Mouse (Mus musculus): ENCODE results near the gene Dvl2. TPM values are rescaled to one million over a fixed set of nuclear protein-coding genes. Genes with fewer than 3 reads are reported as not detected.

Dvl2 gene
- polyA plus RNA-seq, 1 experiment = 28.6 TPM

DNA sequence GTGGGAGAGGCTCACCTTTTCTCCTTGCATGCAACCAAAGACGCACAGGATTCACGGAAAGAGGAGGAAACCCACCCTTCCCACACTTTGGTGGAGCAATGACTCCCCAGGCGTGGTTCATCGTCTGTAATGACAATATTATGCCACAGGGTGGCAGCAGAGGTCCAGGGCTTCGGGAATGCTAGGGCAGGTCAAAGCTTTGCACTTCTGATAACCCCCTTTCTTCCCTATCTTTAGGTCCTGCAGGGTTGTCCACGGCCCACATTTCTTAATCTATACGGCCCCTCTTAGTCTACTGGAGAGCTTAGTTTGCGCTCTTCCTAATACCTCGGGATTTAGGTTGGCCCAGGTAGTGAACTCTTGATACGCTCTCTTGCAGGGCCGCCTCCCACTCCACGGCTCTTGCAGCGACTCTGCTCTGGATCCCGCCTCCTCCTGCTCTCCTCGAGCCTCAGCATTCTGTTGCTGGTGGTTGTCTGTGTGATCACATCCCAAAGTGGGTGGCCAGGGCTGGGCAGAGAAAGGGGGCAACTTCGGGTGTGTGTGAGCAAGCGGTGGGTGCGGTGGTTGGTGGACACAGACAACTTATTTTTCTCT is 55.3 kb downstream of the Dvl2 start:
- Histone ChIP-seq H3K36me3 (replicated peaks; ENCODE audit: low read length) (no peaks in the 10 kb centered on the region), H3K4me3 (replicated peaks) (no peak overlapping the region), H3K27me3 (replicated peaks) (peaks cover 71% of the 10 kb centered on the region), H3K9me3 (no peaks in the 10 kb centered on the region), H3K4me1 (peaks cover 4% of the 10 kb centered on the region)
- TF ChIP-seq FLI1 (IDR thresholded peaks at IDR 0.05; ENCODE audit: low read length) (no peak), GATA1 (IDR thresholded peaks at IDR 0.05; ENCODE audit: borderline replicate concordance, low read length) (no peak)

GRCm38 (mm10) chr11:70057805-70058204 is 57.4 kb downstream of the Dvl2 start:
- Histone ChIP-seq H3K4me1 (peaks cover 4% of the 10 kb centered on the region), H3K9me3 (peaks cover 4% of the 10 kb centered on the region; the same call in 1 of the 2 replicates), H3K27me3 (replicated peaks) (peaks cover 60% of the 10 kb centered on the region), H3K4me3 (replicated peaks) (no peak overlapping the region), H3K36me3 (replicated peaks; ENCODE audit: low read length) (no peaks in the 10 kb centered on the region)
- TF ChIP-seq GATA1 (IDR thresholded peaks at IDR 0.05; ENCODE audit: borderline replicate concordance, low read length) = no peak
- TF ChIP-seq FLI1 (IDR thresholded peaks at IDR 0.05; ENCODE audit: low read length) = no peak

- Histone ChIP-seq H3K9me3 (peaks cover 9% of the 10 kb centered on the region; the same call in 1 of the 2 replicates), H3K27me3 (replicated peaks) (peaks cover 42% of the 10 kb centered on the region), H3K36me3 (replicated peaks; ENCODE audit: low read length) (no peaks in the 10 kb centered on the region), H3K4me3 (replicated peaks) (no peak overlapping the region), H3K4me1 (peaks cover 4% of the 10 kb centered on the region)
- no peak for TF ChIP-seq GATA1 (IDR thresholded peaks at IDR 0.05; ENCODE audit: borderline replicate concordance, low read length)
- no peak for TF ChIP-seq FLI1 (IDR thresholded peaks at IDR 0.05; ENCODE audit: low read length)
Observed at GRCm38 (mm10) chr11:70059930-70060329, 59.5 kb downstream of the Dvl2 start.

Other genes starting within 250 kb of the Dvl2 start
- 36.5 and 129 TPM in 2 replicates for gene Polr2a, start 242.0 kb upstream of the Dvl2 start, polyA plus RNA-seq (2012; ENCODE audit: insufficient read depth, low replicate concordance)
- not detected in 2 replicates for gene Slc35g3, start 238.6 kb upstream of the Dvl2 start, polyA plus RNA-seq (2012; ENCODE audit: insufficient read depth, low replicate concordance)
- gene Zbtb4, start 234.7 kb upstream of the Dvl2 start, polyA plus RNA-seq (2012; ENCODE audit: insufficient read depth, low replicate concordance) = 1.9 and 3.9 TPM in 2 replicates
- not detected in 2 replicates for gene Chrnb1, start 204.7 kb upstream of the Dvl2 start, polyA plus RNA-seq (2012; ENCODE audit: insufficient read depth, low replicate concordance)
- 0.64 TPM in 1 of 2 replicates, not detected in the other for gene Fgf11, start 198.7 kb upstream of the Dvl2 start, polyA plus RNA-seq (2012; ENCODE audit: insufficient read depth, low replicate concordance)
- not detected in 2 replicates for gene Tmem102, start 195.0 kb upstream of the Dvl2 start, polyA plus RNA-seq (2012; ENCODE audit: insufficient read depth, low replicate concordance)
- gene Gm39566, start 185.3 kb upstream of the Dvl2 start, polyA plus RNA-seq (2012; ENCODE audit: insufficient read depth, low replicate concordance) = not detected in 2 replicates
- gene Spem2, start 182.1 kb upstream of the Dvl2 start, polyA plus RNA-seq (2012; ENCODE audit: insufficient read depth, low replicate concordance) = not detected in 2 replicates
- not detected in 2 replicates for gene Spem1, start 178.4 kb upstream of the Dvl2 start, polyA plus RNA-seq (2012; ENCODE audit: insufficient read depth, low replicate concordance)
- gene Nlgn2, start 162.8 kb upstream of the Dvl2 start, polyA plus RNA-seq (2012; ENCODE audit: insufficient read depth, low replicate concordance) = 4.9 and 17.7 TPM in 2 replicates
- 742 and 1,105 TPM in 2 replicates for gene Tmem256, start 162.1 kb upstream of the Dvl2 start, polyA plus RNA-seq (2012; ENCODE audit: insufficient read depth, low replicate concordance)
- 41.3 and 79.4 TPM in 2 replicates for gene Plscr3, start 154.2 kb upstream of the Dvl2 start, polyA plus RNA-seq (2012; ENCODE audit: insufficient read depth, low replicate concordance)
- not detected in 2 replicates for gene Tnk1, start 141.9 kb upstream of the Dvl2 start, polyA plus RNA-seq (2012; ENCODE audit: insufficient read depth, low replicate concordance)
- gene Tmem95, start 122.6 kb upstream of the Dvl2 start, polyA plus RNA-seq (2012; ENCODE audit: insufficient read depth, low replicate concordance) = not detected in 2 replicates
- gene Kctd11, start 119.2 kb upstream of the Dvl2 start, polyA plus RNA-seq (2012; ENCODE audit: insufficient read depth, low replicate concordance) = 0.98 TPM in 1 of 2 replicates, not detected in the other
- 47.6 and 58.4 TPM in 2 replicates for gene Acap1, start 105.1 kb upstream of the Dvl2 start, polyA plus RNA-seq (2012; ENCODE audit: insufficient read depth, low replicate concordance)
- 0.25 TPM in 1 of 2 replicates, not detected in the other for gene 2810408A11Rik, start 99.6 kb upstream of the Dvl2 start, polyA plus RNA-seq (2012; ENCODE audit: insufficient read depth, low replicate concordance)
- 17.6 and 26.8 TPM in 2 replicates for gene Neurl4, start 99.5 kb upstream of the Dvl2 start, polyA plus RNA-seq (2012; ENCODE audit: insufficient read depth, low replicate concordance)
- gene Gps2, start 86.7 kb upstream of the Dvl2 start, polyA plus RNA-seq (2012; ENCODE audit: insufficient read depth, low replicate concordance) = 116 and 124 TPM in 2 replicates
- gene Eif5a, start 78.6 kb upstream of the Dvl2 start, polyA plus RNA-seq (2012; ENCODE audit: insufficient read depth, low replicate concordance) = 2,079 and 2,119 TPM in 2 replicates
- gene Ybx2, start 64.8 kb upstream of the Dvl2 start, polyA plus RNA-seq (2012; ENCODE audit: insufficient read depth, low replicate concordance) = 0.75 TPM in 1 of 2 replicates, not detected in the other
- not detected in 2 replicates for gene Slc2a4, start 52.4 kb upstream of the Dvl2 start, polyA plus RNA-seq (2012; ENCODE audit: insufficient read depth, low replicate concordance)
- not detected in 2 replicates for gene Cldn7, start 35.8 kb upstream of the Dvl2 start, polyA plus RNA-seq (2012; ENCODE audit: insufficient read depth, low replicate concordance)
- 289 and 291 TPM in 2 replicates for gene Ctdnep1, start 19.4 kb upstream of the Dvl2 start, polyA plus RNA-seq (2012; ENCODE audit: insufficient read depth, low replicate concordance)
- 11.0 TPM in 1 of 2 replicates, not detected in the other for gene Elp5, start 18.1 kb upstream of the Dvl2 start, polyA plus RNA-seq (2012; ENCODE audit: insufficient read depth, low replicate concordance)
- 495 and 977 TPM in 2 replicates for gene Gabarap, start 9.5 kb upstream of the Dvl2 start, polyA plus RNA-seq (2012; ENCODE audit: insufficient read depth, low replicate concordance)
- 24.1 and 85.6 TPM in 2 replicates for gene Phf23, start 4.8 kb upstream of the Dvl2 start, polyA plus RNA-seq (2012; ENCODE audit: insufficient read depth, low replicate concordance)
- 12.7 and 34.2 TPM in 2 replicates for gene Acadvl, start 14.8 kb downstream of the Dvl2 start, polyA plus RNA-seq (2012; ENCODE audit: insufficient read depth, low replicate concordance)
- gene Dlg4, start 16.3 kb downstream of the Dvl2 start, polyA plus RNA-seq (2012; ENCODE audit: insufficient read depth, low replicate concordance) = 16.1 and 22.0 TPM in 2 replicates
- 0.36 TPM in 1 of 2 replicates, not detected in the other for gene Asgr1, start 53.5 kb downstream of the Dvl2 start, polyA plus RNA-seq (2012; ENCODE audit: insufficient read depth, low replicate concordance)
- 0.09 TPM in 1 of 2 replicates, not detected in the other for gene Asgr2, start 92.0 kb downstream of the Dvl2 start, polyA plus RNA-seq (2012; ENCODE audit: insufficient read depth, low replicate concordance)
- not detected in 2 replicates for gene Mgl2, start 129.7 kb downstream of the Dvl2 start, polyA plus RNA-seq (2012; ENCODE audit: insufficient read depth, low replicate concordance)
- 0.93 TPM in 1 of 2 replicates, not detected in the other for gene Clec10a, start 155.6 kb downstream of the Dvl2 start, polyA plus RNA-seq (2012; ENCODE audit: insufficient read depth, low replicate concordance)
- not detected in 2 replicates for gene Slc16a11, start 212.2 kb downstream of the Dvl2 start, polyA plus RNA-seq (2012; ENCODE audit: insufficient read depth, low replicate concordance)
- gene Slc16a13, start 220.5 kb downstream of the Dvl2 start, polyA plus RNA-seq (2012; ENCODE audit: insufficient read depth, low replicate concordance) = 5.3 and 8.1 TPM in 2 replicates
- not detected in 2 replicates for gene Bcl6b, start 229.2 kb downstream of the Dvl2 start, polyA plus RNA-seq (2012; ENCODE audit: insufficient read depth, low replicate concordance)
- gene 0610010K14Rik, start 237.3 kb downstream of the Dvl2 start, polyA plus RNA-seq (2012; ENCODE audit: insufficient read depth, low replicate concordance) = 169 and 210 TPM in 2 replicates
- 25.7 and 41.9 TPM in 2 replicates for gene Gm21988, start 239.2 kb downstream of the Dvl2 start, polyA plus RNA-seq (2012; ENCODE audit: insufficient read depth, low replicate concordance)
- gene Rnasek, start 239.2 kb downstream of the Dvl2 start, polyA plus RNA-seq (2012; ENCODE audit: insufficient read depth, low replicate concordance) = 869 and 1,064 TPM in 2 replicates